Mouse (Mus musculus) lung, adult 2 months (tissue): ENCODE measurements around the gene Nlk.

ENCODE experiments used
- CTCF ChIP-seq: fragments of 200-500 bp; IDR thresholded peaks from 2 replicates; pipeline ENCODE4 v1.5.1; 2011; ENCODE audit warnings: mild to moderate bottlenecking, low read length, control low read depth; ENCODE audit not compliant: insufficient read depth
- POLR2A ChIP-seq: fragments of 200-500 bp; IDR thresholded peaks from 2 replicates; pipeline ENCODE4 v1.6.1; 2011; ENCODE audit warnings: low read depth, mild to moderate bottlenecking, control low read depth, low read length, borderline replicate concordance; ENCODE audit errors: extremely low read depth

- TF ChIP-seq CTCF: no peak
- TF ChIP-seq POLR2A: no peak
These were observed 122.6 kb downstream of the Nlk start for GRCm38 (mm10) chr11:78574536-78574935.
